Mouse (Mus musculus) heart, embryonic 13.5 days (tissue): Measurements from ENCODE around the gene Sema3f. TPM values are rescaled to one million over a fixed set of nuclear protein-coding genes. Genes with fewer than 3 reads are reported as not detected.

Experiments
- ATAC-seq: fragments of 200-750 bp; cut with Nextera tagmentation; 2 replicates; pipeline ENCODE4 v1.8.0; 2017; ENCODE audit warnings: moderate TSS enrichment; ENCODE audit not compliant: insufficient number of reproducible peaks, low FRiP score, low TSS enrichment; ENCODE audit errors: extremely low read depth
- H3K27ac ChIP-seq: fragments of 300-500 bp; sonication (generic); replicated peaks from 2 replicates; pipeline ENCODE4 v1.5.1; 2015; ENCODE audit warnings: moderate library complexity, mild to moderate bottlenecking, inconsistent platforms
- H3K27me3 ChIP-seq: fragments of 300-500 bp; sonication (generic); replicated peaks from 2 replicates; pipeline ENCODE4 v1.6.1; 2015; ENCODE audit warnings: mild to moderate bottlenecking, inconsistent platforms
- H3K36me3 ChIP-seq: fragments of 300-500 bp; sonication (generic); 2 replicates; pipeline ENCODE4 v1.6.1; 2015; ENCODE audit warnings: mild to moderate bottlenecking, inconsistent platforms
- H3K4me1 ChIP-seq: fragments of 300-500 bp; sonication (generic); 2 replicates; pipeline ENCODE4 v1.6.1; 2015; ENCODE audit warnings: inconsistent platforms
- H3K4me2 ChIP-seq: fragments of 300-500 bp; sonication (generic); 2 replicates; pipeline ENCODE4 v1.6.1; 2015; ENCODE audit warnings: inconsistent platforms, mild to moderate bottlenecking, moderate library complexity
- H3K4me3 ChIP-seq: fragments of 300-500 bp; sonication (generic); 2 replicates; pipeline ENCODE4 v1.5.1; 2015; ENCODE audit warnings: moderate library complexity, mild to moderate bottlenecking, inconsistent platforms
- H3K9ac ChIP-seq: fragments of 300-500 bp; sonication (generic); 2 replicates; pipeline ENCODE4 v1.6.1; 2015; ENCODE audit warnings: inconsistent platforms, mild to moderate bottlenecking, moderate library complexity
- H3K9me3 ChIP-seq: fragments of 300-500 bp; sonication (generic); 2 replicates; pipeline ENCODE4 v1.6.1; 2016; ENCODE audit warnings: inconsistent platforms
- WGBS: fragments of 180-500 bp; shearing (Covaris S2); methylation state at CpG from one replicate; pipeline ENCODE4 v1.1.7; 2015; ENCODE audit warnings: mixed read lengths; 5-methylcytosine and 5-hydroxymethylcytosine counted together
- polyA plus RNA-seq: library from polyadenylated mRNA; unstranded; fragments of >200 nt; fragmentation: Nextera tagmentation; extraction: Ambion mirVana; gene quantifications from 2 replicates; pipeline ENCODE4 v1.2.1, GENCODE M21; 2015

The Sema3f gene
- 4.5 and 6.3 TPM in 2 replicates for polyA plus RNA-seq

GRCm38 (mm10) chr9:107709697-107710483, at the start of gene Sema3f:
Sema3f (minus strand) TSS chr9:107710475.
- H3K4me2 ChIP-seq: peak within 1 kb of the TSS; percentile 98
- H3K4me3 ChIP-seq: peak within 1 kb of the TSS; percentile 72
- H3K4me1 ChIP-seq: peaks cover 69% of the 10 kb centered on the region
- peaks cover 70% of the 10 kb centered on the region for H3K27me3 ChIP-seq
- ATAC-seq: peak; percentile 71
- H3K9me3 ChIP-seq: no peaks in the 10 kb centered on the region
- H3K36me3 ChIP-seq: peaks cover 5% of the 10 kb centered on the region; the same call in 1 of the 2 replicates
- under 1% methylated on average over 80 of the region's 86 CpGs for WGBS
- H3K27ac ChIP-seq: peak within 1 kb of the TSS; percentile 58
- peak within 1 kb of the TSS; percentile 86 for H3K9ac ChIP-seq

GRCm38 (mm10) chr9:107759593-107759992, 49.3 kb upstream of the Sema3f start:
- Histone ChIP-seq H3K9ac (no peak overlapping the region), H3K4me1 (no peaks in the 10 kb centered on the region), H3K27me3 (no peaks in the 10 kb centered on the region), H3K9me3 (no peaks in the 10 kb centered on the region), H3K36me3 (peaks cover 96% of the 10 kb centered on the region), H3K4me3 (no peak overlapping the region), H3K27ac (no peak overlapping the region), H3K4me2 (no peak overlapping the region)
- 89% methylated on average over 6 of the region's 6 CpGs for WGBS
- no peak for ATAC-seq

- Histone ChIP-seq H3K9me3 (peaks cover 3% of the 10 kb centered on the region; the same call in 1 of the 2 replicates), H3K4me3 (no peak overlapping the region), H3K4me2 (no peak overlapping the region), H3K4me1 (peaks cover 8% of the 10 kb centered on the region; the same call in 1 of the 2 replicates), H3K27me3 (no peaks in the 10 kb centered on the region), H3K36me3 (peaks cover 97% of the 10 kb centered on the region), H3K27ac (no peak overlapping the region), H3K9ac (no peak overlapping the region)
- ATAC-seq: no peak
- 88% methylated on average over 5 of the region's 5 CpGs for WGBS
Measured at GRCm38 (mm10) chr9:107750378-107750777, 40.1 kb upstream of the Sema3f start.

- Histone ChIP-seq H3K9ac (no peak overlapping the region), H3K27ac (no peak overlapping the region), H3K4me1 (peaks cover 8% of the 10 kb centered on the region; the same call in 1 of the 2 replicates), H3K4me3 (no peak overlapping the region), H3K4me2 (no peak overlapping the region), H3K27me3 (no peaks in the 10 kb centered on the region), H3K9me3 (peaks cover 3% of the 10 kb centered on the region; the same call in 1 of the 2 replicates), H3K36me3 (peaks cover 98% of the 10 kb centered on the region)
- WGBS: 88% methylated on average over 3 of the region's 3 CpGs
- ATAC-seq: no peak
Measured at GRCm38 (mm10) chr9:107748063-107748462, 37.8 kb upstream of the Sema3f start.

- H3K36me3 ChIP-seq: peaks cover 98% of the 10 kb centered on the region
- no peak for ATAC-seq
- no peak overlapping the region for H3K9ac ChIP-seq
- H3K4me1 ChIP-seq: peaks cover 8% of the 10 kb centered on the region; the same call in 1 of the 2 replicates
- no peaks in the 10 kb centered on the region for H3K27me3 ChIP-seq
- H3K9me3 ChIP-seq: peaks cover 3% of the 10 kb centered on the region; the same call in 1 of the 2 replicates
- no peak overlapping the region for H3K27ac ChIP-seq
- no peak overlapping the region for H3K4me2 ChIP-seq
- H3K4me3 ChIP-seq: no peak overlapping the region
- 83% methylated on average over 1 of the region's 1 CpGs for WGBS
Measured at GRCm38 (mm10) chr9:107747310-107747709, 37.0 kb upstream of the Sema3f start.

- Histone ChIP-seq H3K4me1 (peaks cover 8% of the 10 kb centered on the region; the same call in 1 of the 2 replicates), H3K9ac (no peak overlapping the region), H3K27me3 (no peaks in the 10 kb centered on the region), H3K27ac (no peak overlapping the region), H3K36me3 (peaks cover 98% of the 10 kb centered on the region), H3K4me3 (no peak overlapping the region), H3K9me3 (peaks cover 3% of the 10 kb centered on the region; the same call in 1 of the 2 replicates), H3K4me2 (no peak overlapping the region)
- ATAC-seq: no peak
- WGBS: 93% methylated on average over 3 of the region's 3 CpGs
Measured at GRCm38 (mm10) chr9:107746679-107747078, 36.4 kb upstream of the Sema3f start.

GRCm38 (mm10) chr9:107744061-107744460, 33.8 kb upstream of the Sema3f start:
- no peak overlapping the region for H3K4me3 ChIP-seq
- H3K9ac ChIP-seq: no peak overlapping the region
- no peak for ATAC-seq
- peaks cover 6% of the 10 kb centered on the region; the same call in 1 of the 2 replicates for H3K4me1 ChIP-seq
- WGBS: 91% methylated on average over 6 of the region's 6 CpGs
- no peak overlapping the region for H3K4me2 ChIP-seq
- H3K27me3 ChIP-seq: no peaks in the 10 kb centered on the region
- peaks cover 98% of the 10 kb centered on the region for H3K36me3 ChIP-seq
- no peak overlapping the region for H3K27ac ChIP-seq
- H3K9me3 ChIP-seq: peaks cover 3% of the 10 kb centered on the region; the same call in 1 of the 2 replicates

GRCm38 (mm10) chr9:107738841-107739202, 28.5 kb upstream of the Sema3f start:
- Histone ChIP-seq H3K4me1 (peaks cover 37% of the 10 kb centered on the region), H3K36me3 (peaks cover 57% of the 10 kb centered on the region), H3K9me3 (no peaks in the 10 kb centered on the region), H3K4me2 (no peak overlapping the region), H3K9ac (no peak overlapping the region), H3K27me3 (peaks cover 29% of the 10 kb centered on the region), H3K4me3 (no peak overlapping the region), H3K27ac (no peak overlapping the region)
- WGBS: 50% methylated on average over 4 of the region's 4 CpGs
- no peak for ATAC-seq

GRCm38 (mm10) chr9:107738020-107738840, 28.0 kb upstream of the Sema3f start:
- peaks cover 37% of the 10 kb centered on the region for H3K4me1 ChIP-seq
- peaks cover 51% of the 10 kb centered on the region for H3K36me3 ChIP-seq
- H3K9ac ChIP-seq: no peak overlapping the region
- H3K9me3 ChIP-seq: no peaks in the 10 kb centered on the region
- H3K27ac ChIP-seq: 0 out of 2 replicates have a peak overlapping the region, but pooled peaks have one; percentile 8
- H3K4me3 ChIP-seq: no peak overlapping the region
- ATAC-seq: 0 out of 2 replicates have a peak, but pooled peaks have one; percentile 14
- peaks cover 33% of the 10 kb centered on the region for H3K27me3 ChIP-seq
- WGBS: 28% methylated on average over 7 of the region's 7 CpGs
- H3K4me2 ChIP-seq: no peak overlapping the region

GRCm38 (mm10) chr9:107736185-107736485, 25.9 kb upstream of the Sema3f start:
- Histone ChIP-seq H3K9me3 (no peaks in the 10 kb centered on the region), H3K27ac (no peak overlapping the region), H3K36me3 (peaks cover 30% of the 10 kb centered on the region), H3K4me1 (peaks cover 37% of the 10 kb centered on the region), H3K4me2 (peak overlapping the region; percentile 45), H3K9ac (peak overlapping the region; percentile 37; the same call in 1 of the 2 replicates), H3K4me3 (peak overlapping the region; percentile 6; the same call in 1 of the 2 replicates), H3K27me3 (peaks cover 33% of the 10 kb centered on the region)
- ATAC-seq: no peak
- WGBS: 0% methylated on average over 7 of the region's 7 CpGs
